Mouse (Mus musculus): ENCODE measurements around the gene Prr29.
"Not testable (repeated sequence)": the region's sequence is repeated elsewhere in the genome, so short reads cannot be mapped to it uniquely, and the experiment has no call there.

Prr29 gene

DNA sequence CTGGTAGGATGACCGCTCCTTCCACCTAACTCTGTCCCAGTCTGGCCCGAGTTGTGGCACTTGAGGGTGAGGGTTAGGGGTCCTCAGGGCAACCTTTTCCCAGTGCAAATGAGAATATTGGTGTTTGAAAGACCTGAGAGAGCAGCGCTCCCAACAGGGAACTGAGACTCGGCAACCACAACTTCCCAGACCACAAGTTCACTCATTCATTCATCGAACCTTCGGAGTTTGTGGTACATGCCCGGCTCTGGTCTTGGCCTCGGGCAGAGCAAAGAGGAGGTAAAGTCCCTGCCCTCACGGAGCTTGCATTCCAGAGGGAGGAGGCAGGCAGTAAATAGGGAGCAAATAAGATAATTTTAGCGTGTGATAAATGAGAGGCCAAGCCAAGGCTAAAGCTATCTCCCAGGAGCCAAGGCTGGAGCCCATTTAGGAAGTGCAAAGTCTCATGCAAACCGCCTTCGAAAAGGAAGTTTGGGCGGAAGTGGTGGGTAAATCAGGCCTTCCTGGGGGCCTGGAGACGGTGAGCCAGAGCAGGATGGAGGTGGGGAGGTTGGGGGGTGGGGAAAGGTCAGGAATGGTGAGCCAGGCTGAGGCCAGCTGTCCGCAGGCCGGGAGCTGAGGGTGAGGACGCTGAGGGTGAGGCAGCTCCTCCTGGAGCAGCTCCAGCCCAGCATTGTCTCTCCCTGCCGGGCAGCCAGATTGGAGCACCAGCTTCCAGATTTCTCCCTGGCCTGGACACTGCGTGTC lies 9.7 kb upstream of the Prr29 start:
- no peak for DNase-seq (ENCODE audit: low spot score in 2 of 2)

DNA sequence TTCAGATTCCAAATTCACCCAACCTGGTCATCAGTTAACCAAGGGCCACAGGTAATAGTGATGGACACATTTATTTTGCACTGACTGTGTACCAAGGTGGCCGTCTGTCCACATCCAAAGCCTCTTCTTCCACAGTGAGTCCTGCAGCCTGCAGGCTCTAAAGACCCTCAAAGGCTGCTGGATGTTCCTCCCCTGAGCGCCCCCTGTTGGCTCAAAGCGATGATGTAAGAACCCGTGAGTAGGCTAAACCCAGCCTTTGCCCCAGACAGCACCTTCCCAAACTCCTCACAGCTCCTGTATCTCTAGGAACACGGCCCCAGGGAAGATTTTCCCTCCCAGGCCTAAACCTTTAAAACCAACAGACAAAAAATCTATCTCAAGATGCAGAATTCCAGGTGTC lies 5.9 kb upstream of the Prr29 start:
- no peak for DNase-seq (ENCODE audit: low spot score in 2 of 2)

DNA sequence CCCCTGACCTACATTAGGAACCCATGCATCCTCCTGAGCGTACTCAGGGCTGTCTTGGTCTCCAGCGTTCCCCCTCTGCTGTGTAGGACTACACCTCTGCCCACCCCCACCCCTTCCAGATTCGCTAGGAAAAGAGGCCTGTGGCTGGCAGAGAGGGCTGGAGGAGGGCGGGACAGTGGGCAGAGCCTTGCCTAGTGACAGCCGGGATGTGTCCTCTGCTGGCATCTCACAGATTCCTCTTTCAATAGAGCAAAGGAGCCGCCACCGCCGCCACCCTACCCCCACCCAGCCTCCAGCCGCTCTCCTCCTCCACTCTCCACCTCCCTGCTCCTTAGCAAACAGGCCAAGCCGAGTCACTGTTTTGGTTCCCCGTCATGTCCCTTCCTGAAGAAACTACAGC lies 560 bp upstream of the Prr29 start:
- DNase-seq (ENCODE audit: low spot score in 2 of 2), result no peak

DNA sequence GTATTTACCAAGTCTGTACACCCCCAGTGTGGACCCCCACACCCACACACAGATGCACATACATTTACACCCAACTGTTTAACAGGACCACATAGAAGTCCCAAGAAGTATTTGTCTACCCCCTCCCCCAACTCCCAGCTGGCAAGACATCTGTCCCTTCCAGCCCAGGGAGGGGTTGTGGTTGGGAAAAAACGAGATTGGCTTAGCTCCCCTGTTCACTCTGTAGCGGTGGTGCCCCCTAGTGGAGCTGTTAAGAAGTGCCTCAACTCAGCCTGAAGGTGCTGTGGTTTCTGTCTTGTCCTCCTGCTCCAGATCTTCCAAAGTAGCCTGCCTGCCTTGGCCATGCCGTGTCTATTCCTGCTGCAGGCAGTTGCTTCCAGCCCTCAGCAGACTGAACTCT lies 1.0 kb downstream of the Prr29 start:
- peak; percentile 51 to 73 for DNase-seq (ENCODE audit: low spot score in 2 of 2)

DNA sequence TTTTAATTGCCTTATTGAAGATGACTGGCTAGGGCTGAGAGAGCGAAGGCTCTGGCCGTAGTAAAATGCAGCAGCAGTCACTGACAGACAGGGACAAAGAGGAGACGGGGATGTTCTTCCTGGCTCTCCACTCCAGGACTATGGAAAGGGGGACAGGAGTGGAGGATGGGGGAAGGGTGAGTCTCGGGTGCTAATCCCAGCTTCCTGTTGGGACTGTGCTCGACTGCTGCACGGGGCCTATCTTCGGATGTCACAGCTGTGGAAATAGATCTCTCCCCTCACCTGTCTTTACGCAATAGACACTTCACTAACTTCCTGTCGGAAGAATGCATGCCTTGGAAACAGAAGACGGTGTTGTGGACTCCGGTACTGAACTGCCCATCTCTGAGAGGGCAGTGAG lies 8.7 kb downstream of the Prr29 start:
- no peak for DNase-seq (ENCODE audit: low spot score in 2 of 2)

DNA sequence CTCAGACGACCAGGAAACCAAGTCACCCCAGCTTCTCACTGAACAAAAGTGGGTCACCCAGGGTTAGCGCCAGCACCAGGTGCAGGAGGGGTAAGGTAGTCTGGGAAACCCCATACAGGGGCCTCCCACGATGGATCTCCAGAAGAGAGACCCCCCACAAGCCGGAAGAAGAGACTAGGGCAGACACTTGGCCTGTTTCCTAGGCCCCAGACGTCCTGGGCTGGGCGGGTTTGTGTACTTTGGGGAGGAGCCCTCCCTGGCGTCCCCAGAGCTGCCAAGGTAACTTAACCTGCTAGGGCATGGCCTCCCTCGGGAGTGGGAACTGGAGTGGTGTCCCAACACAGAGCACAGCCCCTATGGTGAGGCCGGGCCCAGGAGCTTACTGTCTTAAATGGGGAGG lies 9.3 kb downstream of the Prr29 start:
- DNase-seq (ENCODE audit: low spot score in 2 of 2), result no peak

DNA sequence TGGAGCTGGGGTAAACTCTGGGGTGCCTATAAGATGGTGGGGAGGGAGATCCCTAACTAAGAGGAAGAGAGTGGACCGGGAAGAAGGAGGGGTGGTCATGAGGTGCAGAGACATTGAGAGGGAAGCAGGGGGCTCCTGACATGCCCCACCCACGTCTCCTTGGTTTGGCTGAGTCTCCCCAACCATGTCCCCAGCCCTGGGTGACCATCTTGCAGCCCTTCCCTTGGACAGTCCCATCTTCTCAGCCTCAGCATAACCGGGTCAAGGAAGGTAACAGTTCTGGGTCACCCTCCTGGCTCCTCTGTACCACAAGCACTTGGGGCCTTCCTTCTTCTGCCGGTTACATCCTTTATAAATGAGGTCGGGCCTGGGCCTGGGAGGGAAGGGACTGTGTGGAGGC lies 9.7 kb downstream of the Prr29 start:
- no peak for DNase-seq (ENCODE audit: low spot score in 2 of 2)

DNA sequence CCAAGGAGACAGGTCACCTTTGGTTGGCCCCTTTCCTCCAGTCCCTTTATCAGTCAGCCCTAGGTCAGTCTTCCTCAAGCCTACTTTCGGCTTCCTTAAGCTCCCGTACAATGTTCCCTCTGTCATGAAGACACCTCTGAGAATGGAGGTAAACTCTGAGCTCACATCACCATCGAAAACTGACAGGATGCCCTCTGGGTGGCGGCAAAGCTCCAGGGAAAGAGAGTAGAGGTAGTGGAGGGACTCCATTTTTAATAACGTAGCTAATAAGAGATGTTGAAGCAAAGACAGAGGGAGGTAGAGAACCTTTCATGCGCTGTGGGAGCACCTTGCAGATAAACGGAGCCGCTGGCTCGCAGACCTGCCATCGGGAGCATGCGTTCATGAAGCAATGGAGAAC lies 15.7 kb downstream of the Prr29 start:
- no peak for DNase-seq (ENCODE audit: low spot score in 2 of 2)

DNA sequence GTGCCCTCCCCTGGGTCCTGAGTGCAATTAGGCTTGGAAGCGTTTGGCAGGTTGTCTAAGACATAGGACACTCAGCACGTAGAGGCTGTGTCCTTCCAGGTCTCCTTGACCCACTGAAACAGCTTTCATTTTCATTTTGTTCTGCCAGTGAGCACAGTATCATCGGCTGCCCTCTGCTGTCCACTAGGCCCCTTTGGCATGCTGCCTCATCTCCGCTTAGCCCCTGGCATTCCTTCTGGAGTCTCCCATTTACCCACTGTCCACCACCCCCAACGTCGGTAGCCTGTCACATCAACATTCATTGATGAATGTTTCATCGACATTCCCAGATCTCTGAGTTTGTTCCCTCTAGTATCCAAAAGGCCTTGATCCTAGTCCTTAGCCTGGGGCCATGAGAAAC lies 16.6 kb downstream of the Prr29 start:
- no peak for DNase-seq (ENCODE audit: low spot score in 2 of 2)

DNA sequence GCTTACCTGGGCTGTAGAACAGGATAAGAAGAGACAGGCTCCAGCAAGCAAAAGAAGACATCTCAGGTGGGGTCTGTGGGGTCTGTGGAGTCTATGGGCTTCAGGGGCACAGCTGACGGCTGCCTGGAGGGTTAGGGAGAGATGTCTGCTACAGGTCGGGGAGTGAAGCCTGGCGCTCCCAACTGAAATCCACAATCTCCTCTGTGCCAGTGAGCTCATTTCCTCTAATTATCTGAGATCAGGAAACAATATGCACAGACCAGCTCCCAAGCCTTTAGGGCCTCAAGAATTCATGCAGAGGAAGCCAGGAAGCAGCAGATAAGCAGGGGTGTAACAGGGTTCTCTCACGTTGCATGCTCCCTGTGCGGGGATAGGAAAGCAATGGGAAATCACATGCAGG lies 17.2 kb downstream of the Prr29 start:
- no peak for DNase-seq (ENCODE audit: low spot score in 2 of 2)

DNA sequence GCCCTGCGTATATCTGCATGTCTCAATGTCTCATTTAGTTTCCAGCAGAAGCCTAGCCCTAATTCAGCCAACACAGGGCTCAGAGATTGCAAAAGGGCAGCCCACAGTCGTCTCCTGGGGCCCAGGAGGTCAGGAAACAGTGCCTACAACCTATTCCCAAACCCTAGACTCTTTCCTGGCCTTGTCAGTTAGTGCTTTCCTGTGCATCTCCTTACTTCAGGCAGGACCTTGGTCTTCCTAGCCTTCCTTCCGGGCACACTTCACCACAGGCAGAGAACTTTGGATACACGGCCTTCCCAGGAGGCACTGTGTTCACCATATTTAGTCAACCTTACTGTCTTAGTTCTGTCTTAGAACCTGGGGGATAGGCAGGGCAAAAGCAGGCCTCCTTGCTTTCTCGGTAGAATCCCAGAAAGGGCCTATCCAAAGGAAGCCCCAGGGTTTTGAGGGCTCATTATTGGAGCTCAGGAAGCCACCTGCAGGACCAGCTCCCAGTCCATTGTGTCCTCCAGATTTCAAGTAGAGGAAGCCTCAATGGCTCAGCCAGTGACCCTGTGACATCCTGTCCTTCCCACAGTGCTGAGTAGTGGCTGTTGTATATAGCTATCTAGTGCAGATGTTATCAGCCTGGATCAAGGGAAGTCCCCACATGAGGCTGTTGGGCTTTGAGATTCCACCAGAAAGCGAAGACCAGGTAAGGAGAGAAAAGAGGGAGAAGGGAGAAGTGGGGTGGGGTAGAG lies 17.9 kb downstream of the Prr29 start:
- DNase-seq (ENCODE audit: low spot score in 2 of 2), result no peak

DNA sequence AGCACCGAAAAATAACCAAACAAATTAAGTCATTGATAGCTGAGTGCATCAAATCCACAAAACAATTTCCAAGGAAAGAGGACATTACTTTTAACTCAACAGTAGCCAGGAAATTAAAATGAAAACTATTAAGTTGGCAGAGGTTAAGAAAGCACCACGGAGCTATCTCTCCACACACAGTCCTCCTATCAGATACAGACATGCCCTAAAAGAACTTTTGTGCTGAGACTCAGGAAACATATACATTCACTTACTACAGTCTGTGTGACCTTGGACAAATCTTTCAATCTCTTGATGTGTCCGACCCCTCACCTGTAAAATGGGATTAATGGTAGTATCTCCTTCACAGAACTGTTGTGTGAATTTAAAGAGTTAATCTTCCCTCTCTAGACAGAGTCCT lies 21.1 kb downstream of the Prr29 start:
- DNase-seq (ENCODE audit: low spot score in 2 of 2), result no peak

DNA sequence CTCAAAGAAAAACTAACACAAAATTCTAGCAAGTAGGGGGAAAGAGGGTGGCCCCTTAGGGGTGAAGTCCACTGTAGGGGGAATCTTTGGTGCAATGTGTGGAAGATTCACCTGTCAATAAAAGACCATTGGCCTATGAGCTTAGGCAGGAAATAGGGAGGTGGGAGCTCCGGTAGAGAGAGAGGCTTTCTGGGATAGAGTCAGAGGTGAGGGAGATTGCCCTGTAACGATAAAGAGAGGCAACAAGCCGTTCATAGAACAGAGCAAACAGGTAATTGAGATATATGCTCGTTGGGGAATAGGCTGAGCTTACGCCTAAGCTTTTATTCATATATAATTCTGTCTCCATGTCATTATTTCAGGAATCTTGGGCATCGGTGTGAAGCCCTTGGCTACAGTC lies 21.7 kb downstream of the Prr29 start:
- DNase-seq (ENCODE audit: low spot score in 2 of 2), result no peak

DNA sequence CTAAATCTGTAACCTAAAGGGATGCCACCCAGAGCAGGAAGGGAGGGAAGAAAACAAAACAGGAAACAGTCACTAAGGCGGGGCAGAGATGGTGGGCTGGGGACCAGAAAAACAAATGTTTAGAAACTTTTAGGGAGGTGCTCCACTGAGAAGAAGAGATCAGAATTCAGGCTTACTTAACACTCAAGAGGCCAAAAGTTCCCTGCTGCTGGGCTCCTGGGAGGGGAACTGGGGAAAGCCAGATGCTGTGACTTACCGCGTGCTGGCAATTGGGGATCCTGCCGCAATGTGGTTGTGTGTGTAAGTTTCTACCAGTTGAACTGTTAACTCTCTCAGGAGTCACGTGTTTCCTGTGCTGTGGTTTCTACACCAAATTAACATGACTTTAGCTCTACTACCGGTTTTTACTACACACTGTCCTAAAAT lies 22.5 kb downstream of the Prr29 start, which contains the start of gene Icam2:
Gene Icam2, minus strand, starts transcription at position 285 of the 426 bp plus-strand sequence.
- DNase-seq (ENCODE audit: low spot score in 2 of 2), result peak; percentile 21 to 46

DNA sequence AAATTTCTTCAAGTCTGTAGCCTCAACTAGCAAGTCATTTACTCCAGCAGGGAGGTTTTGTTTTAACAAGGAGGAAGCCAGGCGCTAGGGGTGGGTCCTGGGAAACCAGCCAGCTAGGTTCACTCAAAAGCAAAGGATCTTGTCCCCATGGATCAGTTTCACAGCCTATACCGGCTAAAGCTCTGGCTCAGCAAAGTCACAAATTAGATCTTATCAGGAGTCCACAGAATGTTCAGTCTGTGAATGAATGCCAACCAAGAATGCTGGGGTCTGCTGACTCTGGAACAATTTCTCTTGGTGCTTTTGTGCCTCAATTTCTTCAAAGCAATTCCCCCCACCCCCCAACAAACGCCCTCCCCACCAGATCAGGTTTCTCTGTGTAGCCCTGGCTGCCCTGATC lies 24.3 kb downstream of the Prr29 start:
- no peak for DNase-seq (ENCODE audit: low spot score in 2 of 2)

DNA sequence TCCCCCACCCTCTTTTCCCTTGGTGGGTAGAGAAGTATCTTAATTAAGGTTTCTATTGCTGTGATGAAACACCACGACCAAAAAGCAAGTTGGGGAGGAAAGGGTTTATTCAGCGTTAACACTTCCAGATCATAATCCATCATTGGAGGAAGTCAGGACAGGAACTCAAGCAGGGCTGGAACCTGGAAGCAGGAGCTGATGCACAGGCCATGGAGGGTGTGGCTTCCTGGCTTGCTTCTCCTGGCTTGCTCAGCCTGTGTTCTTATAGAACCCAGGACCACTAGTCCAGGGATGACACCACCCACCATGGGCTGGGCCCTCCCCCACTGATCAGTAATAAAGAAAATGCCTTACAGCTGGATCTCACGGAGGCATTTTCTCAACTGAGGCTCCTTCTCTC lies 25.5 kb downstream of the Prr29 start:
- DNase-seq (ENCODE audit: low spot score in 2 of 2), result no peak

DNA sequence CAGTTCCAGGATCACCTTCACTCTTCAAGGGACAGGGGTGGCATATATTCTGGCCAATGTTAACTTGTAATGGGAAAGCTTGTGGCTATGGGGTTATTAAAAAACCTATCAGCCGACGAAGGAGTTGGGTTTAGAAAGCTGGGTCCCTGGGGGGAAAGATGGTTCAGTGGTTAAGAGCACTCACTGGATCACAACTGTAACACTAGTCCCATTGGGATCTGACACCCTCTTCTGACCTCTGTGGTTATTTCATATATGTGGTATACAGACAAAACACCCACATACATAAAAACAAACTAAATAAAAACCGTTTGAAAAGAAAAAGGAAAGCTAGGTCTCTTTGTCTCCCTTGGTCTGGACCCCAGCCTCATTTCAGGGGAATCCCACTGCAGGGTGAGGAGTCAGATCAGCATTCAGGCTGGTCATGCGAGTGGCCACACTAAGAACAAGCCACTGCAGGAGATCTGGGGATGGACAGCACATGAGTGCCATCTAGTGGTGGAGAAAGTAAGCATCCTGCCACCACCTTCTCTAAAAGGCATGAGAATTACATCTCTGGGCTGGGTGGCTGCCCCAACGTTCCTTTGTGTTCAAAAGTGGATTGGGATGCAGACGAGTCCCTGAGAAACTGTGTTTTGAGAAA lies 26.4 kb downstream of the Prr29 start:
- DNase-seq (ENCODE audit: low spot score in 2 of 2), result peak; percentile 44 to 64

DNA sequence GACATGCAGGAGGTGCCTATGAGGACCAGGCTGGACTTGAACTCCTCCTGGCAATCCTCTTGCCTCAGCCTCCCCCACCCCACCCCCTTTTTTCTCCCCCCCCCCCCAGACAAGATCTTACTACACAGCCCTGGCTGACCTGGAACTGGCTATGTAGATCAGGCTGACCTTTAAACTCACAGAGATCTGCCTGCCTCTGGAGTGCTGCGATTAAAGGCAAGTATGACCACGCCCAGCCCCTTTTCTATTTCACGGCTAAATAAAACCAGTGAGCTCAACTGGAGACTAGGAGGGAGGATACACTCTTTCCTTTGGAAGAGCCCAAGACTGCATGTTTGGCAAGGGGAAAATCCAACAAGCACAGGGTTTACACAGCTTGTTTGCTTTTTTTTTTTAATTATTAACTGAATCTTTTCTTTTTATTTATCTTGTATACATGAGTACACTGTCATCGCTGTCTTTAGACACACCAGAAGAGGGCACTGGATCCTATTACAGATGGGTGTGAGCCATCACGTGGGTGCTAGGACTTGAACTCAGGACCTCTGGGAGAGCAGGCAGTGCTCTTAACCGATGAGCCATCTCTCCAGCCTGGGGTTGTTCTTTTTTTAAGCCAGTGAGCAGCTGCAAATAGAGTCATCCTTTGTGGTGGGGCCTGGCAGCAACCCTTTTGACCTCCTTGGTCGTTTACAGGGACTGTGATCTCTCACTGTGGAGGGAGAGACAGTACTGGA lies 27.5 kb downstream of the Prr29 start:
- no peak for DNase-seq (ENCODE audit: low spot score in 2 of 2)

DNA sequence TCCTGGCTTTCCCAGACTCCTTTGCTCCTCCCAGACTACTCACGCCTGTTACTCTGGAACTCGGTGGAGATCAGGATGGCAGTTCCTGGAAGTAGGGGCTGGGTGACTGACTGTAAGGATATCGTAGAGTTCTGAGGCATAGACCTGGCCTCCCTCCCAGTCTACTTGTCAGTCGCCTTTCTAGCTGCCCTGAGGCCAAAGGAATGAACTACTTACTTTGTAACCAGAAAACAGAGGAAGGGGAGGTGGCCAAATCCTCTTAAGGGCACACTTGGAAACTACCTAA lies 28.0 kb downstream of the Prr29 start:
- no peak for DNase-seq (ENCODE audit: low spot score in 2 of 2)

DNA sequence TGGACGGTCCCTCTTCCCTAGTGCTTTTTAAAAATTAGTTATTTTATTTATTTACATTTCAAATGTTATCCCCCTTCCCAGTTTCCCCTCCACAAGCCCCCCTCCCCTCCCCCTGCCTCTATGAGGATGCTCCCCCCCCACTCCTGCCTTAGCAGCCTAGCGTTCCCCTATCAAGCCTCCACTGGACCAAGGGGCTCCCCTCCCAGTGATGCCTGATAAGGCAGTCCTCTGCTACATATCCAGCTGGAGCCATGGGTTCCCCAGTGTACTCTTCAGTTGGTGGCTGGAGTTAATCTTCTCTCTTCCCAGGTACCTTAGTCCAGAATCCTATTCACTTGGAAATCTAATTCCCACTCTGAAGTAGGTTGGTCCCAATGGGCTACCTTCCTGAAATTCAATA lies 28.8 kb downstream of the Prr29 start:
- not testable (repeated sequence) for DNase-seq (ENCODE audit: low spot score in 2 of 2)

DNA sequence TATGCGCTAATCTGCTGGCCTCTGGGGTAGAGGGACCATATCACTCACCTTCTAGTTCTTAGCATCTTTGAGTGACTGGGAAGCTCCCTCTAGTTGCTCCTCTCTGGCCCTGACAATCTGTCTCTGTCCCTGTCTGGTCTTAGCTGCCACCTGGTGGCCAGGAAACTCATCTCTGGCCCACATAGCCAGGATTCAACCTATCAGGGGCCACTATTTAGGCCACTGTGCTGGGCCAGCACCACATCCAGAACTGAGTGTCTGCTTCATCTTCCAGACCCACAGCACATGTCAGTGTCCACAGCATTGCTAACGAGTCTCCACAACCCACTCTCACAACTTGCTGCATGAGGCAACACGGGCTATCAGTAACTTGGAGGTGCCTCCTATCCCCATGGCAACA lies 32.4 kb downstream of the Prr29 start:
- no peak for DNase-seq (ENCODE audit: low spot score in 2 of 2)

DNA sequence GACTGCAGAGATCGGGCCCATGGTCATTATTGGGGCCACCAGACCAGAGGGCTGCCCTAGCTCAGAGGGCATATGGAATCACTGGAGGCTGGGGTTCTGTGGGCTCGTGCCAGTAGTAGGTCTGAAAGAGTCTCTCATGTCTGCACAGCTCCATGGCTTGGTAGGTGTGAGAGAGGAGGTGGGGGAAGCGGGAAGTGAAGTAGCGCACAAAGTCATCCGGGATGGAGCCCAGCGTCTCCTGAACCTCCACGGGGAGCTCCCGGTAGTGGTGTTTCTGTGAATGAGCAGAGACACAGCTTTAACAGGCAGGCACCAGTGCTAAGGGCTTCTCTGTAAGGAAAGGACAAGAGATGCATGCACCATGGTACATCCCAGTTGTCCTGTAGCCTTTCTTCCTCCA lies 33.2 kb downstream of the Prr29 start:
- DNase-seq (ENCODE audit: low spot score in 2 of 2), result no peak

DNA sequence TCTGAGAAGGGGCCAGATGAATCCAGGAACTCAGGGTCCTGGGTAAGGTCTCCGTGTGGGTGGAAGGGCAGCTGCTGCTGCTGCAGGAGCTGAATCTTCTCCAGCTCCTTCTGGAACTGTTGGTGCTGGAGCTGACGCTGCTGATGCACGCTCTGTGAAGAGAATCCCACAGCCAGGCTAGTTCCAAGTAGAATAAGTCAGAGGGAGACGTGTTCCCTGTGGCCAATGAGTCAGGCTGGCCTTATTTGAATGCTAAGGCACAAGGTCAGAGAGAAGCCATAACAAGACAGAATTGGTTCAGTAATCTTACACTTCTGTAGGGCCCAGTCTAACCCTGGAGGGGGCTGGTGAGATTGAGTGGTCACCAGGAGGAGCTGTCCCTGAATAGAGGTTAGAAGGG lies 44.7 kb downstream of the Prr29 start:
- no peak for DNase-seq (ENCODE audit: low spot score in 2 of 2)

Measured in spleen, postnatal 14 days (tissue).